Mouse (Mus musculus): Measurements from ENCODE around the gene Uaca.

Gene Uaca

GRCm38 (mm10) chr9:60886431-60887371, 92.4 kb downstream of the Uaca start:
- DNase-seq (ENCODE audit: low spot score) = no peak

DNA sequence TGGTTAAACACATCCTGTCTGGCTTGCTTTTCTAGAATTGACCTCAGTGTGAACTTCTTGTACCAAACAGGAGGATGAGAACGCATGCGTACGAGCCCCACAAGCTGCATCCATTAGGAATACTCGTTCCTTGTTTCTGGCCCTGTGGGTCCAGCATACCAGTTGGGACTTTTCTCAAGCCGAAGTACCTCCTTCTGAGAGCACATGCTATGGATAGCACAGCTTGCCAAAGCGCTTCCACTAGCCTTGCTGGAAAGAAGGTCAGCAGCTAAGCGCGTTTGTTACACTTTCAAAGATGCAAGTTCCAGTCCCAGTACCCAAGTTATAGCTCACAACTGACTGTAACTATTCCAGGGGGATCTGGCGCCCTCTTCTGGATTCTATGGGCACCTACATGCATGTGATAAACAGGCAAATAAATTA, 93.1 kb downstream of the Uaca start:
- no peak for DNase-seq (ENCODE audit: low spot score)

DNA sequence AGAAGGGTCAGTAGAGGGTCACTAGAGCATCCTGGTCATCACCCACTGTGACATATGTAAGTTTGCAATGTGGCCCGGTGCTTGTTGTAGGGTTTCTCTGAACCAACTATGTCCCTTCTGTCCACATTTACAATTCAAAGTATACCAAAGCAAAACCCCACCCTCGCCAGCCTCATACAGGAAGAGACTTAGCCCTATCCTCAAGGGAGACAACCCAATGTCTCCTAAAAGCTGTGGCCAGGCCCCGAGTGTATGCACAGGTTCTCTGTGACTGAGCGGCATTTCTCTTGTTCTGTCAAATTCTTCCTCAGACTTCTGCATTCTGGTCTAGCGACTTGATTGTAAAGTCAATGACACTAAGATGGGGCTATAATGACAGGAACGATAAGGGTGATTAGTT, 99.2 kb downstream of the Uaca start:
- no peak for DNase-seq (ENCODE audit: low spot score)

DNA sequence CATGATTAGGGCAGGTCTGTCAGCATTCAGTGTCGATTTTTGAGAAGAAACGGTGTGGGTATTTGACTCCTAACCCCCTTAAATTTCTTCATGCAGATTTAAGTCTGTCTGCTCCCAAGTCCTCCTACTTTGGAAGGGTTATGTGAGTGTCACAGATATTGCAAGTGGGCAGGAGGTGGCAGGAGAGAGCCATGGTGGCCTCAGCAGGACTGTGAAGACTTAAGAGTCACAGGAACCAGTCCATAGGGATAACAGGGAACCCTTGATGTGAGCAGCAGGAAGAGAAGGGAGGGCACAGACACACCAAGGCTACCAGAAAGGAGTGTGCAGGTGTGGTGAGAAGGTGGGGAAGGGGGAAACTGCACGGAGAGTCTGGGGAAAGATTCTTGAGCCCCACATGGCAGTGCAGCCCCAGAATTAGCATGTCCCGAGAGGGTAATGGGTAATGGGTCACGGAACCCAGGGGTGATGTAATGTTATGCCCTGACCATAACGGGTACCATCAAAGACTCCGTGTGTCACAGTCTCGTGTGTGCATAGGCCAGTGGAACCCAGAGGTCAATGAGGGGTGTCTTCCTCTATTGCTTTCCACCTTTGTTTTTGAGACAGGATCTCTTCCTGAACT, 101.3 kb downstream of the Uaca start:
- DNase-seq (ENCODE audit: low spot score) = no peak

GRCm38 (mm10) chr9:60898291-60899020, 104.1 kb downstream of the Uaca start:
- no peak for DNase-seq (ENCODE audit: low spot score)

- DNase-seq (ENCODE audit: low spot score) = no peak
Measured at GRCm38 (mm10) chr9:60899201-60899600, 104.9 kb downstream of the Uaca start.

DNA sequence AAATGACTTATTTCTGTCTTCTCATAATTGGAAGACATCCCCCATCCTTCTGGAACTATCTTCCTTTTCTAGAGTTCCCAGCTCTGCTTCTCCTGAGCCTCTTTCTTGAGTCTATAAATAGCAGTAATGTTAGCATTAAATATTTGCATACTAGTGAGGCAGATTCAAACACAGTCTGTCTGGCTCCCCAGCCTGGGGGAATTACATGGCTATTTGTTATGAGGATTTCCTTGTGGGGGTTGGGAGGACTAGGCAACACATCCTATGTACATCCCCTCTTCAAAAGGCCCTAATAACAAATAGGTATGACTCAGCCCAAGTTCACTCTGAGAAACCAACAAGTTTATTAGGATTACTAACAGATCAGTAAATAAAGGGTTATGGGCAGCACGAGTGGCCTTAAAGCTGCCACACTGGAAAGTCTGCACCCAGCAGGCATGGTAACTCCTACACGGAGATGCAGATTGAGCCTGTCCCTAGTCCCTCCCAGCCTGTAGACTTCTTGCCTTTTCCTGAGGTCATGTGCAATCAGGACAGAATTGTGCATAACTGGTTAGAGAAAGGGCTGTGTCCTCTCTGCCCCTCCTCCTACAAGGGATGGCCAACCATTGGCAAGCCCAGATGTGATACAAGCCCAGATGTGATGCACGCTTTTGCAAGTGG, 105.6 kb downstream of the Uaca start:
- DNase-seq (ENCODE audit: low spot score) = no peak

- DNase-seq (ENCODE audit: low spot score) = no peak
Measured at GRCm38 (mm10) chr9:60912266-60912665, 117.9 kb downstream of the Uaca start.

DNA sequence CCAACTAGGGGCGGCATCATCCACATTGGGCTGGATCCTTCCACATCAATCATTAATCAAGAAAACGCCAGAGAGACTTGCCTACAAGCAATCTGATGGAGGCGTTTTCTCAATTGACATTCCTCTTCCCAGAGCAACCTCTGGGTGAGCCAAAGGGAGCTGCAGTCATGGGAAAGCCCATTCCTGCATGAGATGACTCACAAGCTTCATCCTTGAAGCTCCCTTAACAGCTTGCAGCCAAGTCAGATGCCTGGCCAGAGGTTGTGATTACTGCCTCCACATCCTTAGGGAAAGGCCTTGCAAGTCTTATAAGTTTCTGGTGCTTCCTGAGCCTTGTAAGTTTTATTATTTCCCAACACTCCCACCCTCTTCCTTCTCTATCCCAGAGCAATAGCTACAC, 119.3 kb downstream of the Uaca start:
- DNase-seq (ENCODE audit: low spot score) = no peak

- no peak for DNase-seq (ENCODE audit: low spot score)
Measured at GRCm38 (mm10) chr9:60919936-60920672, 125.8 kb downstream of the Uaca start.

DNA sequence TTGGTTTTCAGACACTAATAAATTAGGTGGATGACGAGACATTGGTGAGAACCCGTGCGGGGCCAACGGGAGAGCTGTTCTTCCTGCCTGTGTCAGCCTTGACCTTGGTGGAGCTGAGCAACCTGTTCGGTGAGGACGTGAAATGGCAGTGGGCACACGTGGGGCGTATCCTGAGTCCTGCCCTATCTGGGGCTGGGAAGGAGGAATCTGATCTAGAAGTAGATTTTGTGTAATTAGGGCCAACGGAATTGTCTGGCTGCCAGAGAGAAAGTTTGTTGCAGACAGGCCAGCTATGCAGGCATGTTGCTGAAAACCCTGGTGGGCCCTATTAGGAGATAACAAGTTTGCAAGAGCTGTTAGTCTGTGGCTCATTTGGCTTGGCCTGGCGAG, 126.3 kb downstream of the Uaca start:
- DNase-seq (ENCODE audit: low spot score) = no peak

DNA sequence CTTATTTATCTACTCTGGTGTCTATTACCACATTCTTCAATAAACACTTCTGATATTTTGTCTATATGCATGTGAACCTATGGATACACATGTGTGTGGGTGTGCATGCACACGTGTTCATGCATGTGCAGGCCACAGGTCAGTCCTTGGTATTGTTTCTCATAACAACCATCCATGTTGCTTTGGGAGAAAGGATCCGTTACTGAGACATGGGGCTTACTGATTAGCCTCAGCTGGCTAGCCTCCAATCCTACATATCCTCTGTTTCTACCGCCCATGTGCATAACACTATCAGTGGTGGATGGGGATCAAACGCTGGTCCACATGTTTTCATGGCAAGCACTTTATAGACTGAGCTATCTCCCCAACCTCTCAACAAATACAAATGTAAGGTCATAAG, 126.9 kb downstream of the Uaca start:
- no peak for DNase-seq (ENCODE audit: low spot score)

- DNase-seq (ENCODE audit: low spot score) = no peak
Measured at GRCm38 (mm10) chr9:60921831-60922230, 127.5 kb downstream of the Uaca start.

- no peak for DNase-seq (ENCODE audit: low spot score)
Measured at GRCm38 (mm10) chr9:60926301-60926700, 132.0 kb downstream of the Uaca start.

DNA sequence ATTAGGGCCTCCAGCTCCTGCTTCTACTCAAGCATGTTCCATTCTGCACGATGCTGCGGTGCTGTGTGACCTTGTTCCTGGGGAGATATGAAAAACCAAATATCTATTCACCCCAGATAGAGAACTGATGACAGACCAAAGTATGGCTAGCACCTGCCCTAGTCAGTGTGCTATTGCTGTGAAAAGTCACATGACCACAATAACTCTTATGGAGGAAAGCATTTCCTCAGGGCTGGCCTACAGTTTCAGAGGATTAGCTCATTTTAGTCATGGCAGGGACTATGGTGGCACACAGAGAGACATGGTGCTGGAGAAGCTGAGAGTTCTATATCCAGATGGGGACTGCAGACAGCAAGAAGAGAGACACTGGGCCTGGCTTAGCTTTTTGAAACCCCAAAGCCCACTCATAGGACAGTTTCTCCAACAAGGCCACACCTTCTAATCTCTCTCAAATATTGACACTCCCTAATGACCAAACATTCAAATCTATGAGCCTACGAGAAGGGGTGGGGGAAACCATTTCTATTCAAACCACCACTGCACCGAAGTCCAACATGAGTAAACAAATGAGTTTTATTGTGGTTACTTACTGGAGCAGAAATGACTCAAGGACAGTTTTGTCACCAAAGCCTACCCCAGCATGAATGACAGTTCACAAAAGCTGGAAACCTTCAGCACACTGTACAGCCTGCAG, 135.1 kb downstream of the Uaca start:
- DNase-seq (ENCODE audit: low spot score) = no peak
